Mouse (Mus musculus): ENCODE data around the gene Ppwd1. TPM values are rescaled to one million over a fixed set of nuclear protein-coding genes. Genes with fewer than 3 reads are reported as not detected.

Ppwd1 gene
- polyA plus RNA-seq, 1 experiment from 2014 or later: 15.2 TPM

GRCm38 (mm10) chr13:104172498-104172897 is 56.1 kb downstream of the Ppwd1 start:
- Histone ChIP-seq H3K4me2 (no peak overlapping the region), H3K9me3 (no peaks in the 10 kb centered on the region), H3K36me3 (peaks cover 21% of the 10 kb centered on the region), H3K27me3 (no peaks in the 10 kb centered on the region), H3K9ac (no peak overlapping the region), H3K4me3 (no peak overlapping the region), H3K4me1 (peaks cover 6% of the 10 kb centered on the region; the same call in 1 of the 2 replicates), H3K27ac (no peak overlapping the region)
- ATAC-seq (ENCODE audit: insufficient number of reproducible peaks, low FRiP score, low TSS enrichment, low read depth): no peak

GRCm38 (mm10) chr13:104171711-104172110 is 56.9 kb downstream of the Ppwd1 start:
- ATAC-seq (ENCODE audit: insufficient number of reproducible peaks, low FRiP score, low TSS enrichment, low read depth): no peak
- WGBS: 87% methylated on average over 5 of the region's 5 CpGs

GRCm38 (mm10) chr13:104155686-104156085 is 73.0 kb downstream of the Ppwd1 start:
- 51% methylated on average over 1 of the region's 1 CpGs for WGBS
- H3K4me2 ChIP-seq: no peak overlapping the region
- no peak overlapping the region for H3K27ac ChIP-seq
- peaks cover 46% of the 10 kb centered on the region for H3K36me3 ChIP-seq
- ATAC-seq (ENCODE audit: insufficient number of reproducible peaks, low FRiP score, low TSS enrichment, low read depth): no peak
- H3K27me3 ChIP-seq: no peaks in the 10 kb centered on the region
- H3K9ac ChIP-seq: no peak overlapping the region
- no peaks in the 10 kb centered on the region for H3K9me3 ChIP-seq
- no peak overlapping the region for H3K4me3 ChIP-seq
- no peaks in the 10 kb centered on the region for H3K4me1 ChIP-seq

More at GRCm38 (mm10) chr13:104171711-104172110, 56.9 kb downstream of the Ppwd1 start:
- H3K9me3 ChIP-seq: no peaks in the 10 kb centered on the region
- H3K27me3 ChIP-seq: no peaks in the 10 kb centered on the region
- H3K4me1 ChIP-seq: peaks cover 2% of the 10 kb centered on the region; the same call in 1 of the 2 replicates
- H3K9ac ChIP-seq: no peak overlapping the region
- H3K4me2 ChIP-seq: no peak overlapping the region
- no peak overlapping the region for H3K27ac ChIP-seq
- H3K4me3 ChIP-seq: no peak overlapping the region
- peaks cover 23% of the 10 kb centered on the region for H3K36me3 ChIP-seq

Other genes starting within 250 kb of the Ppwd1 start
- gene Nln, start 119.2 kb downstream of the Ppwd1 start, polyA plus RNA-seq (2015; fragmentation: Nextera tagmentation; extraction: Ambion mirVana): 13.8 and 14.3 TPM in 2 replicates
- gene Sgtb, start 119.1 kb downstream of the Ppwd1 start, polyA plus RNA-seq (2015; fragmentation: Nextera tagmentation; extraction: Ambion mirVana): 4.9 and 5.6 TPM in 2 replicates
- gene Trappc13, start 50.4 kb downstream of the Ppwd1 start, polyA plus RNA-seq (2015; fragmentation: Nextera tagmentation; extraction: Ambion mirVana): 51.7 and 54.2 TPM in 2 replicates
- 17.2 and 17.8 TPM in 2 replicates for gene Trim23, start 50.0 kb downstream of the Ppwd1 start, polyA plus RNA-seq (2015; fragmentation: Nextera tagmentation; extraction: Ambion mirVana)
- gene Cenpk, start 232 bp downstream of the Ppwd1 start, polyA plus RNA-seq (2015; fragmentation: Nextera tagmentation; extraction: Ambion mirVana): 47.5 and 60.2 TPM in 2 replicates
- 2.4 and 3.0 TPM in 2 replicates for gene Adamts6, start 59.0 kb upstream of the Ppwd1 start, polyA plus RNA-seq (2015; fragmentation: Nextera tagmentation; extraction: Ambion mirVana)

All from limb, embryonic 15.5 days (tissue).